Mouse (Mus musculus) intestine, postnatal 0 days (tissue): Measurements from ENCODE around the gene Tldc2. TPM values are rescaled to one million over a fixed set of nuclear protein-coding genes. Genes with fewer than 3 reads are reported as not detected.

Experiments
- ATAC-seq: fragments of 200-750 bp; cut with Nextera tagmentation; 2 replicates; pipeline ENCODE4 v1.8.0; 2017; ENCODE audit warnings: mild to moderate bottlenecking, moderate TSS enrichment, moderate library complexity
- H3K27ac ChIP-seq: fragments of 300-500 bp; sonication (generic); 2 replicates; pipeline ENCODE4 v1.5.1; 2014; ENCODE audit warnings: mild to moderate bottlenecking, low read depth, low read length, moderate library complexity
- H3K27me3 ChIP-seq: fragments of 300-500 bp; sonication (generic); replicated peaks from 2 replicates; pipeline ENCODE4 v1.6.1; 2014; ENCODE audit warnings: low read length, mixed read lengths; ENCODE audit not compliant: control insufficient read depth, insufficient read depth
- H3K36me3 ChIP-seq: fragments of 300-500 bp; sonication (generic); 2 replicates; pipeline ENCODE4 v1.6.1; 2014; ENCODE audit warnings: mild to moderate bottlenecking, moderate library complexity; ENCODE audit not compliant: control insufficient read depth, insufficient read depth
- H3K4me1 ChIP-seq: fragments of 300-500 bp; sonication (generic); replicated peaks from 2 replicates; pipeline ENCODE4 v1.6.1; 2014; ENCODE audit warnings: antibody characterized with exemption, low read length, mixed read lengths; ENCODE audit not compliant: control insufficient read depth, insufficient read depth
- H3K4me2 ChIP-seq: fragments of 300-500 bp; sonication (generic); replicated peaks from 2 replicates; pipeline ENCODE4 v1.6.1; 2014; ENCODE audit warnings: low read depth, mild to moderate bottlenecking, moderate library complexity
- H3K4me3 ChIP-seq: fragments of 300-500 bp; sonication (generic); 2 replicates; pipeline ENCODE4 v1.5.1; 2014; ENCODE audit warnings: low read depth, low read length
- H3K9ac ChIP-seq: fragments of 300-500 bp; sonication (generic); 2 replicates; pipeline ENCODE4 v1.6.1; 2014; ENCODE audit warnings: mild to moderate bottlenecking, low read depth, low read length
- H3K9me3 ChIP-seq: fragments of 300-500 bp; sonication (generic); 2 replicates; pipeline ENCODE4 v1.6.1; 2016; ENCODE audit warnings: mixed run types; ENCODE audit not compliant: control insufficient read depth
- CTCF ChIP-seq: sonication (generic); IDR thresholded peaks from 2 replicates; pipeline ENCODE4 v1.5.1; 2016; ENCODE audit warnings: low read depth, mild to moderate bottlenecking, control low read depth, antibody characterized with exemption, moderate library complexity
- WGBS: fragments of 180-500 bp; shearing (Covaris S2); extraction: QIAGEN DNeasy Blood & Tissue Kit; methylation state at CpG from one replicate; pipeline ENCODE4 v1.1.7; 2014; 5-methylcytosine and 5-hydroxymethylcytosine counted together
- polyA plus RNA-seq: library from polyadenylated mRNA; unstranded; fragments of >200 nt; fragmentation: Nextera tagmentation; extraction: Ambion mirVana; gene quantifications from 2 replicates; pipeline ENCODE4 v1.2.1, GENCODE M21; 2015

Gene Tldc2
- polyA plus RNA-seq, 1 experiment from 2014 or later, result not detected

DNA sequence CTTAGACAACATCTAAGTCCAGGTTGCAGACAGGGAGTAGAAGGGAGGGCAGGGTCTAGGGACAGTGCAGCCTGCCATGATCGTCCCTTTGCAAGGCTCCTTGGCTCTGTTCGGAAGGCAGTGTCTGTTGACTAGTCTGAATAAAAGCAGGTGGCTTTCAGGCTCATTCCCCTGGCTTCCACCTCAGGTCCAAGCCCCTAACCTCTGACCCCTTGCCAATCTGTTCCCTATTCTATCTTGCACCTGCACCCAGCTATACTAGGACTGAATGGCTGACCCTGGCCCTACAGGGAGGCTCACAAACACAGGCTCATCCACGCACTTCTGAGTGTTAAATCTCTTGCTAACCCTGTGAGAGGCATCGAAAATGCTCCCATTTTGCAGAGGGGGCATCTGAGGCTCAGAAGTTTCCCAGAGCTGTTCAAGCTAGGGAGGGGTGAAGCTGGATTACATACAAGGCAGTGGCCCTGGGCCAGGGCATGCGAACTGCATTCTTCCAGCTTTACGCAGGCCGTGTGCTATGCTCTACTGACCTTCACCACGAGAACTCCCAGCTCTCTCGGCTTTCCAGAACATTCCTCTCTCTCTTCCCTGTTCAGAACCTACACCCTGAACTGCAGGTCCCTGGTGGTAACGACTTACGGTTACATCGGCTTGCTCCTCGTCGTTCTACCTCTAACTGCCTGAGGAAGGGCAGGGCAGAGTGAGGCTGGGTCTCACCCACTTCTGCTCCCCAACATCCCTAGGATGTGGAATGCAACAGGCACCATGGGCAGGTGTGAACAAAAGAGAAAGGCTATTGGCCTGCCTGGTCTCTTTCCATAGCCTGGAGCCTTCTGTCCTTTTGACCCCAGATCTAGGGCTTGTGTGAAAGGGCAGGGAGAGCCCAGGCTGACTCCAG lies 21.6 kb upstream of the Tldc2 start:
- H3K4me3 ChIP-seq, result no peak overlapping the region
- no peaks in the 10 kb centered on the region for H3K27me3 ChIP-seq
- WGBS, result 60% methylated on average over 14 of the region's 14 CpGs
- H3K9ac ChIP-seq, result no peak overlapping the region
- no peaks in the 10 kb centered on the region for H3K9me3 ChIP-seq
- no peaks in the 10 kb centered on the region for H3K36me3 ChIP-seq
- no peak for ATAC-seq
- no peak overlapping the region for H3K4me2 ChIP-seq
- H3K27ac ChIP-seq, result peak overlapping the region; percentile 54
- 0 out of 2 replicates have a peak, but pooled peaks have one; percentile 5 for TF ChIP-seq CTCF
- peaks cover 8% of the 10 kb centered on the region; the same call in 1 of the 2 replicates for H3K4me1 ChIP-seq

DNA sequence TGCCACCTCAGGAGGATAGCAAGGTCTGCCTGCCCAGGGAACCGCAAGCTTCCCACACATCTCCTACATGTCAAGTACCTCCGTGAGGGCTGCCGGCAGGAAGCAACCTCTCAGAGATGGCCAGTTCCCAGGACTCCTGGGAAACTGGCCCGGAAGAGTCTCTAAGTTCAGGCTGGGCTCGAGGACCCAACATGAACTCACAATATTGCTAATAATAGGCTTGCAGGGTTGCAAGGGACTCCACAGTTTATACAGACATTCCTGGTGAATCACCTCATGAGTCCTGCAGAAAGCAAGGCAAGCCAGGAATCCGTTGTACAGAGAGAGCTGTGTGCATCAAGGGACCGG lies 21.0 kb upstream of the Tldc2 start:
- H3K4me2 ChIP-seq, result no peak overlapping the region
- no peak overlapping the region for H3K4me3 ChIP-seq
- no peak for ATAC-seq
- no peaks in the 10 kb centered on the region for H3K27me3 ChIP-seq
- no peaks in the 10 kb centered on the region for H3K36me3 ChIP-seq
- no peak overlapping the region for H3K9ac ChIP-seq
- WGBS, result 53% methylated on average over 7 of the region's 7 CpGs
- H3K4me1 ChIP-seq, result peaks cover 8% of the 10 kb centered on the region; the same call in 1 of the 2 replicates
- no peaks in the 10 kb centered on the region for H3K9me3 ChIP-seq
- TF ChIP-seq CTCF, result no peak
- peak overlapping the region; percentile 54 for H3K27ac ChIP-seq

DNA sequence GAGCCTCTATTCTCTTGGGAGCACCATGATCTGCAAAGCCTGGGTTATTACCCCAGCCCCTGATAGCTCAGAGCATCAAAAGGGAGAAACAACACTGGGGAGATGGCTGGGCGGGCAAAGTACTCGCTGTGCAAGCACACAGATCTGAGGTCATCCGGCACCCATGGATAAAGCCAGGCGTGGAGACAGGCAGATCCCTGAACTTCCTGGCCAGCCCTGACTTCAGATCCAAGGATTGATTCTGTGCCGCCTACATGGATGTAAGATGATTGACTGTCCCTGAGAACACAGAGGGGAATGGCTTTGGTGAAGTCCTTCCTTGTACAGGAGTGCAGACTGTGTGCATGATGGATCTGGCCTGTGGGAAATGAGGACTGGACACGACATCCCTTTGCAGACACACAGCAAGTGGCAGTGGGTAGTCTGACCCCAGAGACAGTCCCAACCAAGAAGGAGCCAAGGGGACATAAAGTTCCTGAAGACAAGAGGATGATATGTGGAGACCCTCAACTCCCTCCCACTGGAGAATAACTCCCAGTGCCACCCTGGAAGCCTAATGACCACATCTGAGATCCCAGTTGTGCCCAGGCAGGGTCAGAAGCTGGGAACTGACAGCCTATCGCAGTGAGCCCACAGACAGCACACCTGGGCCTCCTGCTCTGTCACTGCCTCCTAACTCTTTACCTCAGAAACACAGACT lies 20.0 kb upstream of the Tldc2 start:
- H3K4me3 ChIP-seq, result no peak overlapping the region
- no peak for TF ChIP-seq CTCF
- H3K27me3 ChIP-seq, result no peaks in the 10 kb centered on the region
- no peaks in the 10 kb centered on the region for H3K9me3 ChIP-seq
- H3K36me3 ChIP-seq, result no peaks in the 10 kb centered on the region
- no peak overlapping the region for H3K4me2 ChIP-seq
- H3K27ac ChIP-seq, result no peak overlapping the region
- 64% methylated on average over 7 of the region's 7 CpGs for WGBS
- H3K9ac ChIP-seq, result no peak overlapping the region
- ATAC-seq, result no peak
- H3K4me1 ChIP-seq, result peaks cover 8% of the 10 kb centered on the region; the same call in 1 of the 2 replicates

DNA sequence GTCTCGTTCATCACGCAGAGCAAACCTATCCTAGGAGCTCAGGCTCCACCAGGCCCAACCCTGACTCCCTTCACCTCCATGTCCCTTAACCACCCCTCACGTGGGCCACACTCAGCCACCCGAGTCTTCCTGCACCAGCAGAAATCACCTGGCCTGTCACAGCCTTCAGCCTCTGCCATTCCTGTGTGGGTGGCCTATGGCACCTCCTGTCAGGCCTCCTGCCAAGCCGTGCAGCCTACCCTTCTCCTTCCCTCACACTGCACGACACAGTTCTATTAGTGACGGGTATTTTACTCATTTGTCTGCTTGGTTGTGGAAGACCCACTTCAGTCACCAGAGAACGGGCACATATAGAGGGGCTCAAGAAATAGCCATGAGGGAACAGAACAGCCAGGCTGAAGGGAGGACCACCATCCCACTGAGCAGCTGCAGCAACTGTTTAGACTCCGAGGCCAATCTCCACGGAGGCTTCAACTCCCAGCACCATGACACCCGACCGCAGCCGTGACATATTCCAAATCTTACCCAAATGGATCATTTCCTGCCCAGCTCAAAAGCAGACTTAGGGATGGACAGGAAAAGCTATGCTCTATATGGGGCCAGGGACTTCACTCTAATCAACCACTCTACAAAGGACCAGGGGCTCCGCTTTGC lies 18.0 kb upstream of the Tldc2 start:
- Histone ChIP-seq H3K36me3 (0 out of 2 replicates have a peak, but pooled peaks cover 2% of the 10 kb centered on the region), H3K4me2 (no peak overlapping the region), H3K27ac (peak overlapping the region; percentile 73), H3K4me3 (no peak overlapping the region), H3K4me1 (peaks cover 8% of the 10 kb centered on the region; the same call in 1 of the 2 replicates), H3K9me3 (no peaks in the 10 kb centered on the region), H3K27me3 (no peaks in the 10 kb centered on the region), H3K9ac (0 out of 2 replicates have a peak overlapping the region, but pooled peaks have one; percentile 26)
- WGBS, result 54% methylated on average over 14 of the region's 14 CpGs
- no peak for TF ChIP-seq CTCF
- no peak for ATAC-seq

DNA sequence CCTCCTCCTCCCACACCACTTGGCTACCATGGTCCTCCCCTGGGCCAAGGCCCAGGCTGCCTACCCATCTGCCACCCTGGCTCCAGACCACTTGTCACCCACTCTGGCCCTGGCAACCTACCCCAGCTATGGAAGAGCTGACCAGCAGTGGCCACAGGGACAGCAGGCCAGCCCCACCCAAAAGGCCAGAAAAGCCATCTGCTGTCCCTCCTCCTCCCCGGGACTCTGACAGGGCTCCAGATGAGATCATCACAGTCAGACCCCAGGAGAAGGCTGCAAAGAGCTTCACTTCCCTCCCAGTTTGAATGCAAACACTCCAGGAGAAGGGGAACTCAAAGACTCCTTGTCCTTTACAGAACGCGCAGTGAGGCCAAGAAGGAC lies 17.5 kb upstream of the Tldc2 start:
- no peak for ATAC-seq
- H3K36me3 ChIP-seq, result 0 out of 2 replicates have a peak, but pooled peaks cover 8% of the 10 kb centered on the region
- no peak overlapping the region for H3K4me3 ChIP-seq
- no peak overlapping the region for H3K4me2 ChIP-seq
- 0 out of 2 replicates have a peak overlapping the region, but pooled peaks have one; percentile 26 for H3K9ac ChIP-seq
- H3K9me3 ChIP-seq, result no peaks in the 10 kb centered on the region
- H3K4me1 ChIP-seq, result peaks cover 13% of the 10 kb centered on the region
- 37% methylated on average over 3 of the region's 3 CpGs for WGBS
- no peaks in the 10 kb centered on the region for H3K27me3 ChIP-seq
- TF ChIP-seq CTCF, result no peak
- peak overlapping the region; percentile 73 for H3K27ac ChIP-seq
